Mouse (Mus musculus): ENCODE measurements around the gene Scarf1.

- TF ChIP-seq EP300 (IDR thresholded peaks at IDR 0.05; ENCODE audit: low read depth) = no peak
- no peak for TF ChIP-seq CTCF (IDR thresholded peaks at IDR 0.05; ENCODE audit: low read depth)
Observed at GRCm38 (mm10) chr11:75568115-75568511, 54.8 kb downstream of the Scarf1 start.

Measured in liver, embryonic 14.5 days (tissue).